10 mouse cellular contexts compared by ENCODE assay signal in the genomic region with DNA sequence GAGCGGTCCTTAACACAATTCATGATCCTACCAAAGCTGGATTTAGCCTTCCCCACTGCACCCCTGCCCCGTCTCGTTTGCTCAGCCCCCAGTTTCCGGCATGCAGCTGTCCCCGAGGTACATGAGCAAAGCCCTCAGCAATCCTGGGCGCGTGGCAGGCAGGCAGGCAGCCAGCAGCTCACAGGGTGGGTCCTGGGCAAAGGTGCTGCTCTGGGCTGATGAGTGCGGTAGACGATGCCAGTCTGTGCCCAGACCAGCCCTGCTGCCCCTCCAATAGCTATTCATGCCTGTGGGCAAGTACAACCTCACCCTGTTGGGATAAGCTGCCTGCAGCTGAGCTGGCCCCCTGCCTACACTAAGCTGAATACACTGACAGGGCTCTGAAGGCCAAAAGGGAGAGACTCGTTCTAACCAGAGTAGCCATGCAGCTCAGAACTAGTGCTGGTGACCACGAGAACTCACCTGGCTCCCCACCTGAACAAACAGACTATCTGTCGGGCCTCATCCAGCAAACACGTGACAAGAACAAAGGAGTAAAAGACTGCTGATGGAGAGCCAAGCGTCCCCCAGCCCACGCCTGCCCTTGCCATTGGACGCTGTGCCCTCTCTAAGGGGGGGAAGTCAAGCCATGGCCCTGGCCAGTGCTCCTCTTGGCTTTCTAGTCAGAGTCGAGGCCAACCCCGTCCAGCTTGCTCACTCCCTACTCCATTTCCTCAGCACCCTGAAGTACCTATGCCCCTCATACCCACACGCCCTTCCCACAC. TPM values are rescaled to one million over a fixed set of nuclear protein-coding genes. Genes with fewer than 3 reads are reported as not detected.
DNase-seq lines count a peak whose midpoint lies in the region; ATAC-seq and TF ChIP-seq lines count a peak whose summit lies in the region.
"Had no signal": no experiment of that assay in that cellular context is flagged by ENCODE, and none has a peak within 500 bp of the region (broad histone marks: within the 10 kb centered on the region; RNA-seq: fewer than 3 reads in every experiment).

No protein-coding gene starts in this region.

- no peak overlapping the region for H3K4me3 ChIP-seq in kidney, adult 2 months (ENCODE audit: insufficient read depth, low read depth, low read length)
- H3K4me3 ChIP-seq in kidney, embryonic 14.5 days (ENCODE audit: low read length): no peak overlapping the region
- no peak overlapping the region for H3K4me3 ChIP-seq in cortical plate, adult 2 months (ENCODE audit: insufficient read depth, low read length)
- no peak overlapping the region for H3K4me3 ChIP-seq in limb, embryonic 15.5 days
- H3K4me3 ChIP-seq: forebrain, embryonic 10.5 days had no signal

- no peaks in the 10 kb centered on the region for H3K36me3 ChIP-seq in kidney, adult 2 months (ENCODE audit: control insufficient read depth, insufficient read depth, low read length)
- peaks cover 62% of the 10 kb centered on the region for H3K36me3 ChIP-seq in kidney, embryonic 14.5 days (ENCODE audit: control insufficient read depth, insufficient read depth, low read length)
- peaks cover 63% of the 10 kb centered on the region for H3K36me3 ChIP-seq in limb, embryonic 15.5 days

- peak; percentile 70 for DNase-seq in kidney, adult 2 months
- peak; percentile 60 for DNase-seq in gastrocnemius, postnatal 25 days
- DNase-seq in natural killer cell, adult 2 months (ENCODE audit: low spot score in 2 of 2): no peak
- no peak for DNase-seq in testis, postnatal 14 days (ENCODE audit: low spot score)

- no peaks in the 10 kb centered on the region for H3K27me3 ChIP-seq in kidney, adult 2 months (replicated peaks; ENCODE audit: control insufficient read depth, insufficient read depth, low read length)
- H3K27me3 ChIP-seq in kidney, embryonic 14.5 days (ENCODE audit: control insufficient read depth, insufficient read depth, low read length): no peaks in the 10 kb centered on the region
- no peaks in the 10 kb centered on the region for H3K27me3 ChIP-seq in limb, embryonic 15.5 days

- no peak for TF ChIP-seq CTCF in kidney, adult 2 months (conservative IDR thresholded peaks at IDR 0.05; ENCODE audit: insufficient read depth, insufficient read length, low read depth, low read length)
- no peak for TF ChIP-seq CTCF in cortical plate, adult 2 months (IDR thresholded peaks at IDR 0.05; ENCODE audit: extremely low read depth, insufficient read depth, low read length)

- no peak overlapping the region for H3K27ac ChIP-seq in kidney, adult 2 months (ENCODE audit: insufficient read depth, low read depth, low read length)
- H3K27ac ChIP-seq in kidney, embryonic 14.5 days (ENCODE audit: low read depth, low read length): no peak overlapping the region
- H3K27ac ChIP-seq in cortical plate, adult 2 months (ENCODE audit: insufficient read depth, low read length): peak overlapping the region; percentile 30; the same call in 1 of the 2 replicates
- peak overlapping the region; percentile 47 for H3K27ac ChIP-seq in limb, embryonic 15.5 days
- H3K27ac ChIP-seq: forebrain, embryonic 10.5 days had no signal

- WGBS in kidney, adult 2 months: 69% methylated on average over 19 of the region's 19 CpGs
- WGBS in kidney, embryonic 14.5 days: 87% methylated on average over 19 of the region's 19 CpGs
- 79% methylated on average over 19 of the region's 19 CpGs for WGBS in limb, embryonic 15.5 days

- H3K9me3 ChIP-seq in kidney, embryonic 14.5 days (ENCODE audit: control insufficient read depth, low read length): no peaks in the 10 kb centered on the region
- no peaks in the 10 kb centered on the region for H3K9me3 ChIP-seq in limb, embryonic 15.5 days
- H3K9me3 ChIP-seq: forebrain, embryonic 10.5 days had no signal

- H3K4me2 ChIP-seq in kidney, embryonic 14.5 days (replicated peaks; ENCODE audit: low read depth, low read length): no peak overlapping the region
- H3K4me2 ChIP-seq in limb, embryonic 15.5 days: no peak overlapping the region

- no peak overlapping the region for H3K9ac ChIP-seq in kidney, embryonic 14.5 days (ENCODE audit: low read depth, low read length)
- H3K9ac ChIP-seq in limb, embryonic 15.5 days: no peak overlapping the region

- ATAC-seq in kidney, embryonic 14.5 days (ENCODE audit: low FRiP score, low TSS enrichment): no peak
- no peak for ATAC-seq in limb, embryonic 15.5 days (ENCODE audit: insufficient number of reproducible peaks, low FRiP score, low TSS enrichment, low read depth)
- no peak for ATAC-seq in frontal cortex, adult (ENCODE audit: low TSS enrichment)

- TF ChIP-seq POLR2A in kidney, adult 2 months (IDR thresholded peaks at IDR 0.05; ENCODE audit: low read depth, low read length): no peak
- TF ChIP-seq POLR2A in cortical plate, adult 2 months (IDR thresholded peaks at IDR 0.05; ENCODE audit: extremely low read depth, insufficient read depth, low read length): no peak

- 0 out of 2 replicates have a peak, but pooled peaks cover 6% of the 10 kb centered on the region for H3K4me1 ChIP-seq in kidney, adult 2 months (ENCODE audit: control insufficient read depth, insufficient read depth, low read length)
- peaks cover 7% of the 10 kb centered on the region; the same call in 1 of the 2 replicates for H3K4me1 ChIP-seq in kidney, embryonic 14.5 days (ENCODE audit: control insufficient read depth, insufficient read depth, low read length)
- peaks cover 7% of the 10 kb centered on the region; the same call in 1 of the 2 replicates for H3K4me1 ChIP-seq in cortical plate, adult 2 months (ENCODE audit: control insufficient read depth, insufficient read depth, low read length)
- H3K4me1 ChIP-seq in limb, embryonic 15.5 days: peaks cover 37% of the 10 kb centered on the region

RNA-seq across cellular contexts. Expression of gene Tjap1, which starts 12.9 kb away (rescaled TPM):
- 23.1 and 29.7 TPM in 2 replicates for polyA plus RNA-seq in kidney, adult 2 months (2012; rRNA removed)
- 38.5 and 39.4 TPM in 2 replicates for polyA plus RNA-seq in kidney, embryonic 14.5 days (2014; fragmentation: Nextera tagmentation; extraction: Ambion mirVana)
- 60.2 and 62.8 TPM in 2 replicates for polyA plus RNA-seq in cortical plate, adult 2 months (2012; rRNA removed)
- total RNA-seq in gastrocnemius, postnatal 25 days (2021): 10 to 100 TPM; 31.7 to 39.1 TPM
- polyA plus RNA-seq in limb, embryonic 15.5 days (2015; fragmentation: Nextera tagmentation; extraction: Ambion mirVana): 50.9 and 58.6 TPM in 2 replicates

RNA-seq across cellular contexts. Expression of gene Lrrc73, which starts 16.6 kb away (rescaled TPM):
- polyA plus RNA-seq in kidney, adult 2 months (2012; rRNA removed): 1.1 and 1.4 TPM in 2 replicates
- polyA plus RNA-seq in kidney, embryonic 14.5 days (2014; fragmentation: Nextera tagmentation; extraction: Ambion mirVana): 0.54 and 0.92 TPM in 2 replicates
- polyA plus RNA-seq in cortical plate, adult 2 months (2012; rRNA removed): 68.4 and 70.5 TPM in 2 replicates
- under 1 TPM; 0.33 to 0.35 TPM for total RNA-seq in gastrocnemius, postnatal 25 days (2021)
- polyA plus RNA-seq in limb, embryonic 15.5 days (2015; fragmentation: Nextera tagmentation; extraction: Ambion mirVana): 1.3 and 1.4 TPM in 2 replicates

RNA-seq across cellular contexts. Expression of gene Yipf3, which starts 22.1 kb away (rescaled TPM):
- 246 and 292 TPM in 2 replicates for polyA plus RNA-seq in kidney, adult 2 months (2012; rRNA removed)
- 102 and 106 TPM in 2 replicates for polyA plus RNA-seq in kidney, embryonic 14.5 days (2014; fragmentation: Nextera tagmentation; extraction: Ambion mirVana)
- polyA plus RNA-seq in cortical plate, adult 2 months (2012; rRNA removed): 91.5 and 92.5 TPM in 2 replicates
- total RNA-seq in gastrocnemius, postnatal 25 days (2021): 10 to 100 TPM; 49.4 to 54.7 TPM
- 133 and 162 TPM in 2 replicates for polyA plus RNA-seq in limb, embryonic 15.5 days (2015; fragmentation: Nextera tagmentation; extraction: Ambion mirVana)

RNA-seq across cellular contexts. Expression of gene Polr1c, which starts 22.1 kb away (rescaled TPM):
- polyA plus RNA-seq in kidney, adult 2 months (2012; rRNA removed): 63.0 and 70.7 TPM in 2 replicates
- 114 and 120 TPM in 2 replicates for polyA plus RNA-seq in kidney, embryonic 14.5 days (2014; fragmentation: Nextera tagmentation; extraction: Ambion mirVana)
- polyA plus RNA-seq in cortical plate, adult 2 months (2012; rRNA removed): 45.4 and 47.2 TPM in 2 replicates
- total RNA-seq in gastrocnemius, postnatal 25 days (2021): 10 to 100 TPM; 16.4 to 16.5 TPM
- polyA plus RNA-seq in limb, embryonic 15.5 days (2015; fragmentation: Nextera tagmentation; extraction: Ambion mirVana): 75.4 and 76.5 TPM in 2 replicates

RNA-seq across cellular contexts. Expression of gene Dlk2, which starts 27.3 kb away (rescaled TPM):
- polyA plus RNA-seq in kidney, adult 2 months (2012; rRNA removed): 0.61 and 1.1 TPM in 2 replicates
- not detected in 2 replicates for polyA plus RNA-seq in kidney, embryonic 14.5 days (2014; fragmentation: Nextera tagmentation; extraction: Ambion mirVana)
- polyA plus RNA-seq in cortical plate, adult 2 months (2012; rRNA removed): 127 and 136 TPM in 2 replicates
- under 1 TPM in 1 of 2 experiments, not detected in 1; 0.21 TPM for total RNA-seq in gastrocnemius, postnatal 25 days (2021)
- 14.5 and 15.2 TPM in 2 replicates for polyA plus RNA-seq in limb, embryonic 15.5 days (2015; fragmentation: Nextera tagmentation; extraction: Ambion mirVana)
- total RNA-seq: MEL had no signal

Comparison
In these comparisons a context has a peak if more than half of its experiments do, and no peak if none do; other contexts are left out.
1. DNase-seq: peak in kidney, adult 2 months (single experiment) and gastrocnemius, postnatal 25 days (single experiment); none in natural killer cell, adult 2 months (0 of 2) and testis, postnatal 14 days (single experiment).
2. H3K27ac ChIP-seq: peak in cortical plate, adult 2 months (single experiment) and limb, embryonic 15.5 days (single experiment); none in kidney, adult 2 months (single experiment) and kidney, embryonic 14.5 days (single experiment).
3. RNA of gene Lrrc73, which starts 16.6 kb away (polyA plus RNA-seq): 68.4 to 70.5 TPM in cortical plate, adult 2 months; 1.3 to 1.4 TPM in limb, embryonic 15.5 days, 1.1 to 1.4 TPM in kidney, adult 2 months and 0.54 to 0.92 TPM in kidney, embryonic 14.5 days; every median in the first group is over 10 times any median in the second.